Mouse (Mus musculus) heart, adult 11 months (tissue): Measurements from ENCODE around the gene Cpm.
"Not testable (repeated sequence)": the region's sequence is repeated elsewhere in the genome, so short reads cannot be mapped to it uniquely, and the experiment has no call there.

Experiments used
- DNase-seq: peaks from one replicate; pipeline ENCODE4 v3.0.0; 2022

Cpm gene

DNA sequence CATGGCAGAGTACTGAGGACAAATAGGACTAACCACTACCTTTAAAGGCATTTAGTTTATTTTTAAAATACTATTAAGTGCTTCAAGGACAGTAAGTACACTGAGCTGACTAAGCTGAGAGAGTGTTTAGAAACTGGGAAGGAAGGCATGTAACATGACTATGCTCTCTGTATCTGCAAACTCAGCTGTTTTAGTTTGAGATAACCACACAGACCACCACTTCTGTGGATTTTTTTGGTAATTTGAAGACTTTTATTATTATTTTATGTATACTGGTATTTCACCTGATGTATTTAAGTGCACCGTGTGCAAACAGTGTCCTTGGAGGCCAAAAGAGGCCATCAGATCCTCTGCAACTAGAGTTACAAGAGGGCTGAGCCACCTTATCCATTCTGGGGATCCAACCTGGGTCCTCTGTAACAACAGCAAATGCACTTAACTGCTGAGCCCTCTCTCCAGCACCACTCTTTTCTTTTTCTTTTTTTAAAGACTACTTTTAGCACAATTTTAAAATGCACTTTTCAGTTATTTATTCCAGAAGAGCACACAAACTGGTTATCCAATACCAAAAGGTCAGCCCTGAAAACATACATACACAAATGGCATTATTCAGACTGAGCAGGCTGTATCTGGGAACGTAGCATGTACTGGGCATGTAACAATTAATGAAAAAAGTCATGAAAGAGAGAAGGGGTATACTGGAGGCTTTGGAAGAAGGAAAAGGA lies 78.0 kb downstream of the Cpm start:
- peak; percentile 45 for DNase-seq

GRCm38 (mm10) chr10:117708376-117708775 lies 79.1 kb downstream of the Cpm start:
- no peak for DNase-seq

- DNase-seq = peak; percentile 76
Measured at GRCm38 (mm10) chr10:117708856-117709255, 79.6 kb downstream of the Cpm start.

- peak; percentile 74 for DNase-seq
Measured at GRCm38 (mm10) chr10:117709326-117709830, 80.1 kb downstream of the Cpm start.

DNA sequence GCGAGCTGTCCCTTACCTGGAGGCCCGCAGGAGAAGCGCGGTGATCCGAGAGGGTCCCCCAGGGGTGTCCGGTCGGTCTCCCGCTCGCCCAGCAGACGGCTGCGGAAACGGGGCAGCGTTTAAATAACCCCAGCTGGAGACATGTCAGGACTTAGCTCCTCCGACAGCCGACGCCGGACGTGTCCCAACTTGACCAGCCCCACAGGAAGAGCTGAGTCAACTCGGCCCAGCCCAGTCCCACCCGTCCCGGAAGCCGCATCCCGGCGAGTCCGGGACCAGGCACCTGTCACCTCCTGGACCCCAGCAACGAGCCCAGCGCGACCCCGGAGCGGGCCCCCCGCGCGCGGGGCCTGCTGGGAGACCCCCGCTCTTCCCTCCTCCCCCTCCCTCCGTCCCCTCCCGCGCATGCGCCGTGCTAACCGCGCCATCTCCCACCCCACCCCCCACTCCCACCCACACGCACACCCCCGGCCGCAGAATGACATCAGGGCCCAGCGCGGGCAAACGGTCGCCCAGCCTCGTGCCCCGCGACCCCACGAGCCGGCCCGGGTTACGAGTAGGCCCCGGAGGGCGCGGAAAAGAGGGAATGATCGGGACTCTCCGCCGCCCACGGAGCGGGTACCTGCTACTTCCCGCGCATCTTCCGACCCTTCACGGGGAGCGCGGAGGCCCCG lies 80.8 kb downstream of the Cpm start:
- peak; percentile 99 for DNase-seq

GRCm38 (mm10) chr10:117710604-117711141 lies 81.4 kb downstream of the Cpm start, which contains the start of gene Mdm2:
TSS of gene Mdm2 (minus strand) at chr10:117710758.
- DNase-seq = peak; percentile 99

- peak; percentile 93 for DNase-seq
Measured at GRCm38 (mm10) chr10:117711408-117711807, 82.1 kb downstream of the Cpm start.

- DNase-seq = peak; percentile 87
Measured at GRCm38 (mm10) chr10:117712191-117712754, 83.0 kb downstream of the Cpm start.

GRCm38 (mm10) chr10:117712871-117713270 lies 83.6 kb downstream of the Cpm start:
- peak; percentile 54 for DNase-seq

DNA sequence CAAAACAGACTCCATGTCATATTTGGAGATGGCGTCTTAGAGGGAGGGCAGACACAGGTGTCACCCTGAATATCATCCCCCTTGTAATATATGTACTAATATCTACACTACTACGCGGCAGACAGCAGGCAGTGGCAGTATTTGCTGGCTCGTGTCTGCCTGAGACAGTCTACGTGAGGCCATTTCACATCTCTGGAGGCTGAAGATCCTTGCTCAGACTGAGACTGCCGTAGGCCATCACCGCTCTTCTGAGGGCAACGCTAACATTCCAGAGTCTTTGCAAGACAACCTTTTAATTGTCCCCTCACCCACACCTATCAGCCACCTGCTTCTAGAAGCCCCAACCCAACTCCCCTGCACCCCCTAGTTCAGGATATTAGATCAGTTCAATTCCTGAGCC lies 84.2 kb downstream of the Cpm start:
- peak; percentile 82 for DNase-seq

GRCm38 (mm10) chr10:117714048-117714545 lies 84.8 kb downstream of the Cpm start:
- DNase-seq = peak; percentile 80

DNA sequence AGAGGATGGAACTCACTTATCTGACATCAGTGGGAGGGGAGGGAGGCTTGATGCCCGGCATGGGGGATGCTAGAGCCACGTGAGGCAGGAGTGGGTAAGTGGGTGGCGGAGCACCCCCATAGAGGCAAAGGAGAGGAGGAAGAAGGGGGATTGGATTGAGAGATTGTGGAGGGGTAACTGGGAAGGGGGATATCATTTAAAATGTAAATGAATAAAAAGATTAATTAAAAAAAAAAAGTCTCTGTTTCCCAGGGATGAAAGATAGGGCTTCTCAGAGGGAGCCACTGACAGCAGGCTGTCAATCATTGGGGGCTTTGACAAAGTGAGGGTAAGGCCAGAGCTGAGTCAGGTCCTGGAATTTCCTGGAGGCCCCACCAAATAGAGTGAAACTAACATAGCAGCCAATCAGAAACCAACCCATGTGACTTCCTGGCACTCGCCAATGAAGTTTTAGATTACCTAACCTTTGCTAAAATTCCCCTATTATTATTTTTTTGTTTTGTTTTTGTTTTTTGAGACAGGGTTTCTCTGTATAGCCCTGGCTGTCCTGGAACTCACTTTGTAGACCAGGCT lies 85.7 kb downstream of the Cpm start:
- no peak for DNase-seq

GRCm38 (mm10) chr10:117715654-117716053 lies 86.4 kb downstream of the Cpm start:
- DNase-seq = not testable (repeated sequence)

DNA sequence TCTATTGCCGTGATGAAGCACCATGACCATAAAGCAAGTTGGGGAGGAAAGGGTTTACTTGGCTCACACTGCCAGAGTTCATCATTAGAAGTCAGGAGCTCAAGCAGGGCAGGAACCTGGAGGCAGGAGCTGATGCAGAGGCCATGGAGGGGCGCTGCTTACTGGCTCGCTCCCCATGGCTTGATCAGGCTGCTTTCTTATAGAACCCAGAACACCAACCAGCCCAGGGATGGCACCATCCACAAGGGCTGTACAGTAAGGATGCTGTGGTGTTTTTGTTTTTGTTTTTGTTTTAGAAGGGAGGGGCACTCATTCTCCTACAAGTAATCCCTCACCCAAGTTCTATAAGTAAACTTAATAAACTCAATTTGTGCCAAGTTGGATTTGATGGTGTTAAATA lies 87.4 kb downstream of the Cpm start:
- DNase-seq = no peak

DNA sequence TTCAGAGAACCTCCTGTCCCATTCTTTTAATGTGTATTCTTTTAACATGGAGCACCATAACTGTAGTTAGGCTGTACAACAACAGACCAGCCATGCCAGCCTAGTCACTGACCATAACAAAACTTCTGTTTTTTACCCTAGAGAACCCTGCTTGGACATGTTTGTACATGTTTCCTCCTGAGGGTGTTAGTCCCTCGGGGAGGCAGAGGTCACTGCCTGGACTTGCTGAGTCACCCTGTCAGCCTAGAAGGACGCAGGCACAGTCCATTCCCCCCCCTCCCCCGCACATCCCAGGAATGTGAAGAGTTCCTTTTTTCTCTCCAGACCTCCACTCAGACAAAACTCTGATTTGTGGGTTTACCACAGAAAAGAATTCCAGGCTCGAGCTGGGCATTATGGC lies 88.3 kb downstream of the Cpm start:
- DNase-seq = peak; percentile 97

DNA sequence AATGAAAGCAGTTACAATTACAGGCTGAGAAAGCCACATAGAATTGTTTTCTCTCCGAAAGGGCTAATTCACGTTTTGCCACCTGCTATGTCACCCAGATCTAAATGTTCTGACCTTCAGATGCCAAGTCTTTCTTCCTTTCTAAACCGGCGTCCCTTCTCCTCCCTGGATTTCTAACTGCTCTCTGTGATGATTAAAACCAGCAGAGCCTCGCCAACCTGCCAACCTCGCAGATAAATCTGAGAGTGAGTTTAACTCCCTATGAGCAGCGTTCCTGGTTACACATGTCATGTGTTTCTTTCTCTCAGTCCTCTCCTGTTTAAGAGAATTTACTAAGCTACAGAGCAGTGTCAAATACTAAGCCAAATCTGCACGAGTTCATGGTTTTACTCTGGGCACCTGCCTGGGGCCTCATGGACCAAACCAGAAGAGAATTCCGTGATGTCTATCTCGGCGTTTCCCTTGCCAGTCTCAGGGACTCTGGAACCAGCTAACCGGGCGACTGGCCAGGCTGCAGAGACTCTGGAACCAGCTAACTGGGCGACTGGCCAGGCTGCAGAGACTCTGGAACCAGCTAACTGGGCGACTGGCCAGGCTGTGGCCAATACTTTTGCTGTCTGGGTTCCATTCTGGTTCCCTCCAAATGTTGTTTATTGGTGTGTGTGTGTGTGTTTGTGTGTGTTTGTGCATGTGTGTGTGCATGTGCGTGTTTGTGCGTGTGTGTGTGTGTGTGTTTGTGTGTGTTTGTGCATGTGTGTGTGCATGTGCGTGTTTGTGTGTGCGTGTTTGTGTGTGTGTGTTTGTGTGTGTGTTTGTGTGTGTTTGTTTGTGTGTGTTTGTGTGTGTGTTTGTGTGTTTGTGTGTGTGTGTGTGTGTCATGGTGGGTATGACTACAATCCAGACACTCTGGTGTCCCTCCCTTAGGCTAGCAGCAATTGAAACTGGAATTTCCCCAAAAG lies 89.1 kb downstream of the Cpm start:
- DNase-seq = no peak

- DNase-seq = no peak
Measured at GRCm38 (mm10) chr10:117724136-117724718, 94.9 kb downstream of the Cpm start.

GRCm38 (mm10) chr10:117724804-117725361 lies 95.6 kb downstream of the Cpm start:
- no peak for DNase-seq

DNA sequence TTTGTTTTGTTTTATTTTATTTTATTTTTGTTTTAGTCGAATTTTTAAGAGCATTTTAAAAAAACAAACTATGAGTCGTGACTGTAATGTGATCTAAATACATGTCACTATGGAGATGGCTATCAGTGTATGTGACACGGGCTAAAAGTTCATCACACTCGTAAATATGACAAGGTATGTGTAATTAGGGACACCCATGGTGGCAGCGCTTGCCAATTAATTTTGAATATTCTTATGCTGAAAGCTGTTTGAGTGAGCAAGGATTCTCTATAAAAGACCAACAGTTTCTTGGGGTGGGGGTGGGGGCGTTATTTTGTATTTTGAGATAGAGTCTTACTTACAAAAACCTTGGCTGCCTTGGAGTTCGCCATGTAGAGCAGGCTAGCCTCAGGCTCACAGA lies 96.4 kb downstream of the Cpm start:
- DNase-seq = no peak

- no peak for DNase-seq
Measured at GRCm38 (mm10) chr10:117726350-117726749, 97.0 kb downstream of the Cpm start.

DNA sequence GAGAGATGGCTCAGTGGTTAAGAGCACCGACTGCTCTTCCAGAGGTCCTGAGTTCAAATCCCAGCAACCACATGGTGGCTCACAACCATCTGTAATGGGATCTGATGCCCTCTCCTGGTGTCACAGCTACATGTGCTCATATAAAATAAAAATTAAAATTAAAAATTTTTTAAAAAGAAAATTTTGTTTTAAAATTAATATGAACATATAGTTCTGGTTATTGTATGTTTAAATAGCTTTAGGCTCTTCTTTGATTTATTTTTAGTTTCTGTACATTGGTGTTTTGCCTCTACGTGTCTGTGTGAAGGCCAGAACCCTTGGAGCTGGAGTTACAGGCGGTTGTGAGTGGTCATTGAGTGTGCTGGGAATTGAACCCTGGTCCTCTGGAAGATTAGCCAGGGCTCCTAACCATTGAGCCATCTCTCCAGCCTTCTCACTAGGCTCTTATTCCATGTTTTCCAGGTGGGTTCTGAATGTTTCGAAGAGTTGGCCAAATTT lies 97.6 kb downstream of the Cpm start:
- DNase-seq = no peak
